21 mouse cellular contexts compared by ENCODE assay signal in the genomic region with DNA sequence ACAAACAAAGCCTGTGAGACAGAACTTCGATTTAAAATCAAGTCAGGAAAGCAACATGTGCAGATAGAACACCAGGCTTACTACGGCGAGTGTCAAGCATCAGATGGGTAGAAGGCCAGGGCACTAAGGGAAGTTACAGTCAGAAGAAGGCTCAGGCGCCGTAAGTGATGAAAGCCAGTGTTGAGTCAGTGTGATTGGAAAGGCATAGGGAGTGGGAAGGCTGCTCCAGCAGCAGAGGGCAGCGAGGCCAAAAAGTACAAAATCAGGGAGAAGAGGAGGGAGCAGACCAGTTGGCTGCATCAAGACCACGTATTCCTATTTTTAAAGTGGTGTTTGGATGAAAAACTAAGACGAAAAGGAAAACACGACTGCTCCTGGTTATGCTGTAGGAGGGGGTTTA.
DNase-seq lines count a peak whose midpoint lies in the region; ATAC-seq lines count a peak whose summit lies in the region.
"Had no signal": no experiment of that assay in that cellular context is flagged by ENCODE, and none has a peak within 500 bp of the region (broad histone marks: within the 10 kb centered on the region; RNA-seq: fewer than 3 reads in every experiment).

No protein-coding gene starts in this region.

- intact Hi-C loops in heart, postnatal 25 days (cut with DNase I) = no loop called here
- intact Hi-C loops in left cerebral cortex, postnatal 14 days (cut with DNase I) = no loop called here

- H3K4me3 ChIP-seq in heart, embryonic 12.5 days = no peak overlapping the region
- H3K4me3 ChIP-seq: forebrain, embryonic 13.5 days; gastrocnemius, adult 2 months; heart, embryonic 15.5 days; hindbrain, embryonic 15.5 days had no signal

- 39% methylated on average over 9 of the region's 9 CpGs for WGBS in heart, embryonic 12.5 days

- no peak overlapping the region for H3K9ac ChIP-seq in heart, embryonic 12.5 days
- H3K9ac ChIP-seq: forebrain, embryonic 13.5 days; forebrain, postnatal 0 days; heart, embryonic 15.5 days; hindbrain, embryonic 15.5 days had no signal

- H3K36me3 ChIP-seq in heart, embryonic 12.5 days = 0 out of 2 replicates have a peak, but pooled peaks cover under 1% of the 10 kb centered on the region
- H3K36me3 ChIP-seq: heart, embryonic 15.5 days; hindbrain, embryonic 15.5 days had no signal

- no peak for ATAC-seq in heart, embryonic 12.5 days (ENCODE audit: insufficient number of reproducible peaks, low FRiP score)
- ATAC-seq: activated CD4-positive, CD25-positive, alpha-beta regulatory T cell, adult 4 months; forebrain, embryonic 13.5 days; forebrain, postnatal 0 days; intestine, embryonic 16.5 days; Patski had no signal

- peaks cover 7% of the 10 kb centered on the region for H3K9me3 ChIP-seq in heart, embryonic 12.5 days (replicated peaks)
- H3K9me3 ChIP-seq: heart, embryonic 15.5 days; hindbrain, embryonic 15.5 days had no signal

- H3K27me3 ChIP-seq in heart, embryonic 12.5 days (replicated peaks) = no peaks in the 10 kb centered on the region
- H3K27me3 ChIP-seq: CH12.LX; heart, embryonic 15.5 days; hindbrain, embryonic 15.5 days had no signal

- 0 out of 2 replicates have a peak, but pooled peaks cover 5% of the 10 kb centered on the region for H3K4me1 ChIP-seq in heart, embryonic 12.5 days (replicated peaks)

- no peak overlapping the region for H3K4me2 ChIP-seq in heart, embryonic 12.5 days
- H3K4me2 ChIP-seq: forebrain, embryonic 13.5 days; heart, embryonic 15.5 days; hindbrain, embryonic 15.5 days had no signal

- H3K27ac ChIP-seq in heart, embryonic 12.5 days (ENCODE audit: poor library complexity, severe bottlenecking) = no peak overlapping the region
- H3K27ac ChIP-seq: forebrain, embryonic 13.5 days; heart, embryonic 15.5 days; hindbrain, embryonic 15.5 days had no signal

- peak; percentile 26 to 42 for DNase-seq in heart, adult 18-20 months
- peak; percentile 14 to 22 for DNase-seq in heart, adult 9 months (ENCODE audit: low spot score in 2 of 2)
- peak; percentile 6 for DNase-seq in heart, postnatal 25 days (ENCODE audit: low spot score)
- no peak for DNase-seq in left cerebral cortex, postnatal 14 days (ENCODE audit: low spot score in 2 of 2)
- DNase-seq in frontal cortex, adult 2 months (ENCODE audit: extremely low spot score in 1 of 2, low spot score in 1 of 2) = no peak
- DNase-seq: adrenal gland, postnatal 25 days; cerebellum, adult 18-20 months; cerebellum, adult 9-11 months; cerebellum, postnatal 36 days; forebrain, postnatal 0 days; gastrocnemius, adult 2 months; gastrocnemius, postnatal 25 days; kidney, adult 2 months had no signal

Comparison
In these comparisons a context has a peak if more than half of its experiments do, and no peak if none do; other contexts are left out.
1. DNase-seq: peak in heart, adult 18-20 months (2 of 2), heart, adult 9 months (2 of 2) and heart, postnatal 25 days (single experiment); none in left cerebral cortex, postnatal 14 days (0 of 2) and frontal cortex, adult 2 months (0 of 2).